Mouse (Mus musculus) liver, embryonic 14.5 days (tissue): ENCODE results near the gene Trim16.

Experiments
- CTCF ChIP-seq: IDR thresholded peaks from 2 replicates; pipeline ENCODE4 v1.5.1; 2016; ENCODE audit warnings: antibody characterized with exemption, low read depth, control low read depth
- EP300 ChIP-seq: IDR thresholded peaks from 2 replicates; pipeline ENCODE4 v1.6.1; 2016; ENCODE audit warnings: antibody characterized with exemption, low read depth

- TF ChIP-seq EP300 (no peak), CTCF (no peak)
Measured at GRCm38 (mm10) chr11:62869201-62869600, 49.2 kb downstream of the Trim16 start.
